Mouse (Mus musculus) embryonic fibroblast, embryonic 13.5 days (primary cell): ENCODE results near the gene Pip5k1a.

ENCODE experiments used
- CTCF ChIP-seq: IDR thresholded peaks from 2 replicates; pipeline ENCODE4 v1.5.1; 2011; ENCODE audit warnings: mild to moderate bottlenecking, control low read depth, low read length, moderate library complexity, borderline replicate concordance; ENCODE audit not compliant: insufficient read depth
- POLR2A ChIP-seq: IDR thresholded peaks from 2 replicates; pipeline ENCODE4 v1.6.1; 2011; ENCODE audit warnings: low read depth, mild to moderate bottlenecking, control low read depth, low read length, moderate library complexity

- no peak for TF ChIP-seq POLR2A
- TF ChIP-seq CTCF, result no peak
These were observed 40.6 kb downstream of the Pip5k1a start for GRCm38 (mm10) chr3:95066095-95066494.
